In genomic region chr2:30057223-30057904, GRCm38 (mm10) we compare ENCODE assay signal across 8 mouse cellular contexts. TPM values are rescaled to one million over a fixed set of nuclear protein-coding genes. Genes with fewer than 3 reads are reported as not detected.
DNase-seq lines count a peak whose midpoint lies in the region; ATAC-seq and TF ChIP-seq lines count a peak whose summit lies in the region.

TSS of gene Set (plus strand) at chr2:30057378.

- TF ChIP-seq CTCF in E14TG2a.4 (conservative IDR thresholded peaks at IDR 0.05; ENCODE audit: low read length), result no peak

- peak within 1 kb of the TSS; percentile 14; the same call in 1 of the 2 replicates for H3K4me3 ChIP-seq in E14TG2a.4 (replicated peaks; ENCODE audit: low read length)
- H3K4me3 ChIP-seq in embryonic facial prominence, embryonic 10.5 days, result no peak within 1 kb of the TSS
- H3K4me3 ChIP-seq in heart, embryonic 12.5 days, result no peak within 1 kb of the TSS
- no peak within 1 kb of the TSS for H3K4me3 ChIP-seq in midbrain, embryonic 12.5 days

- no peak within 1 kb of the TSS for H3K27ac ChIP-seq in embryonic facial prominence, embryonic 10.5 days (replicated peaks)
- no peak within 1 kb of the TSS for H3K27ac ChIP-seq in heart, embryonic 12.5 days (ENCODE audit: poor library complexity, severe bottlenecking)
- no peak within 1 kb of the TSS for H3K27ac ChIP-seq in midbrain, embryonic 12.5 days (replicated peaks)

- no peak within 1 kb of the TSS for H3K9ac ChIP-seq in heart, embryonic 12.5 days
- H3K9ac ChIP-seq in midbrain, embryonic 12.5 days (replicated peaks), result no peak within 1 kb of the TSS

- peaks cover 68% of the 10 kb centered on the region for H3K4me1 ChIP-seq in E14TG2a.4 (replicated peaks; ENCODE audit: low read depth, low read length)
- peaks cover 17% of the 10 kb centered on the region for H3K4me1 ChIP-seq in embryonic facial prominence, embryonic 10.5 days
- 0 out of 2 replicates have a peak, but pooled peaks cover 4% of the 10 kb centered on the region for H3K4me1 ChIP-seq in heart, embryonic 12.5 days (replicated peaks)
- H3K4me1 ChIP-seq in midbrain, embryonic 12.5 days, result peaks cover 18% of the 10 kb centered on the region

- no peaks in the 10 kb centered on the region for H3K36me3 ChIP-seq in E14TG2a.4 (ENCODE audit: insufficient read depth, low read length)
- no peaks in the 10 kb centered on the region for H3K36me3 ChIP-seq in embryonic facial prominence, embryonic 10.5 days (replicated peaks)
- no peaks in the 10 kb centered on the region for H3K36me3 ChIP-seq in heart, embryonic 12.5 days
- H3K36me3 ChIP-seq in midbrain, embryonic 12.5 days, result no peaks in the 10 kb centered on the region

- no peak for DNase-seq in frontal cortex, adult 2 months (ENCODE audit: extremely low spot score in 1 of 2, low spot score in 1 of 2)
- no peak for DNase-seq in frontal cortex, postnatal 36 days (ENCODE audit: low spot score in 2 of 2)
- DNase-seq in embryonic facial prominence, embryonic 10.5 days (ENCODE audit: low spot score), result peak; percentile 55
- no peak for DNase-seq in left cerebral cortex, adult 8-10 months (ENCODE audit: low spot score in 2 of 2)
- DNase-seq in cerebellum, postnatal 25 days, result no peak

- no peaks in the 10 kb centered on the region for H3K9me3 ChIP-seq in E14TG2a.4 (ENCODE audit: low read length)
- no peaks in the 10 kb centered on the region for H3K9me3 ChIP-seq in embryonic facial prominence, embryonic 10.5 days
- H3K9me3 ChIP-seq in heart, embryonic 12.5 days (replicated peaks), result no peaks in the 10 kb centered on the region
- no peaks in the 10 kb centered on the region for H3K9me3 ChIP-seq in midbrain, embryonic 12.5 days

- H3K4me2 ChIP-seq in heart, embryonic 12.5 days, result no peak within 1 kb of the TSS
- H3K4me2 ChIP-seq in midbrain, embryonic 12.5 days (replicated peaks), result no peak within 1 kb of the TSS

- ATAC-seq in heart, embryonic 12.5 days (ENCODE audit: insufficient number of reproducible peaks, low FRiP score), result no peak
- no peak for ATAC-seq in midbrain, embryonic 12.5 days (ENCODE audit: low FRiP score, low read depth)

- H3K27me3 ChIP-seq in E14TG2a.4 (ENCODE audit: insufficient read depth, low read length), result no peaks in the 10 kb centered on the region
- no peaks in the 10 kb centered on the region for H3K27me3 ChIP-seq in embryonic facial prominence, embryonic 10.5 days (replicated peaks; ENCODE audit: low read depth, poor library complexity, severe bottlenecking)
- no peaks in the 10 kb centered on the region for H3K27me3 ChIP-seq in heart, embryonic 12.5 days (replicated peaks)
- H3K27me3 ChIP-seq in midbrain, embryonic 12.5 days, result peaks cover 5% of the 10 kb centered on the region; the same call in 1 of the 2 replicates

- 48% methylated on average over 12 of the region's 12 CpGs for WGBS in embryonic facial prominence, embryonic 10.5 days
- 46% methylated on average over 12 of the region's 12 CpGs for WGBS in heart, embryonic 12.5 days
- WGBS in midbrain, embryonic 12.5 days, result 48% methylated on average over 12 of the region's 12 CpGs

RNA-seq across cellular contexts. Expression of gene Set, which starts in this region (rescaled TPM):
- 226 and 229 TPM in 2 replicates for polyA plus RNA-seq in frontal cortex, adult 2 months (2012; rRNA removed)
- polyA plus RNA-seq in embryonic facial prominence, embryonic 10.5 days (2016; fragmentation: Nextera tagmentation; extraction: Ambion mirVana), result 870 and 873 TPM in 2 replicates
- polyA plus RNA-seq in heart, embryonic 12.5 days (2016; fragmentation: Nextera tagmentation; extraction: Ambion mirVana), result 297 and 306 TPM in 2 replicates
- total RNA-seq in left cerebral cortex, adult 8-10 months (2022), result 100 to 1,000 TPM; 190 to 221 (median 207) TPM
- 627 and 693 TPM in 2 replicates for polyA plus RNA-seq in midbrain, embryonic 12.5 days (2016; fragmentation: Nextera tagmentation; extraction: Ambion mirVana)
